Mouse (Mus musculus): ENCODE measurements around the gene Fsd1l.
A peak's percentile ranks its signal among the peaks of the same experiment; 100 is the strongest.
"Not testable (repeated sequence)": the region's sequence is repeated elsewhere in the genome, so short reads cannot be mapped to it uniquely, and the experiment has no call there.

The Fsd1l gene

GRCm38 (mm10) chr4:53628924-53629323 lies 2.3 kb upstream of the Fsd1l start:
- DNase-seq (ENCODE audit: low spot score) = no peak

DNA sequence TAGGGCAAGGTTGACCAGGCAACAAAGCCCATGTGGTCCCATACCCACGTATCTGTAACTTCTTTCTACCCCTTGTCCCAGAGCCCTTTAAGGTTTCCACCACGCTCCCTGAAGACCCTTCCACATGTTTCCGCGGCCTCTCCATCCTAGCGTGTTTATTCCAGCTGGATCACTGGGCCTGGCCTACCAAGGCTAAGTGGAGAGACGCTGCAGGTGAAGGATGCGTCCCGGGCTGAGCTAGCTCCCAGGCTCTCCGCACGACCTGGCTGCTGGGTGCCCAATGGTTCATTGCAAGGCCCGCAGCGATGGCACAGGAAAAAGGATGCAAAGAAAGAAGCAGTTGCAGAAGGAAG lies 332 bp upstream of the Fsd1l start:
- no peak for DNase-seq (ENCODE audit: low spot score)

GRCm38 (mm10) chr4:53632011-53632349 lies 709 bp downstream of the Fsd1l start:
- no peak for DNase-seq (ENCODE audit: low spot score)

DNA sequence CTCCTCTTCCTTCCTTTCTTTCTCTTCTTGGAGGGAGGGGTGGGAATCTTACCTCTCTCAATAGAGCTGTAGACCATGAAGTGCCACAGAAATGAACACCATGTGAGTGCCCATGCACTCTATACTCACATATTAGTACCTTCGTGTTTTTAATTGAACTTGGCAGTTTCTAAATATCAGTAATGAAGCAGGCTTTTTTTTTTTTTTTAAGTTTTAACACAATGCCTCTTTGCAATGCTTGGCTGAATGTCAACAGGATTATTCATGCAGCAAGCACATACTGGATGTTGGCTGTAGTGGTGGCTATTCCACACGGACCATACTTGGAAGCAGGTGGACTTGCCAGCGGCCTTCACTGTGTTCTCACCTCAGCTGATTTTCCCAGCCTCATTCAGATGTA lies 4.1 kb downstream of the Fsd1l start:
- no peak for DNase-seq (ENCODE audit: low spot score)

- DNase-seq (ENCODE audit: low spot score) = no peak
Measured at GRCm38 (mm10) chr4:53637269-53637909, 6.1 kb downstream of the Fsd1l start.

DNA sequence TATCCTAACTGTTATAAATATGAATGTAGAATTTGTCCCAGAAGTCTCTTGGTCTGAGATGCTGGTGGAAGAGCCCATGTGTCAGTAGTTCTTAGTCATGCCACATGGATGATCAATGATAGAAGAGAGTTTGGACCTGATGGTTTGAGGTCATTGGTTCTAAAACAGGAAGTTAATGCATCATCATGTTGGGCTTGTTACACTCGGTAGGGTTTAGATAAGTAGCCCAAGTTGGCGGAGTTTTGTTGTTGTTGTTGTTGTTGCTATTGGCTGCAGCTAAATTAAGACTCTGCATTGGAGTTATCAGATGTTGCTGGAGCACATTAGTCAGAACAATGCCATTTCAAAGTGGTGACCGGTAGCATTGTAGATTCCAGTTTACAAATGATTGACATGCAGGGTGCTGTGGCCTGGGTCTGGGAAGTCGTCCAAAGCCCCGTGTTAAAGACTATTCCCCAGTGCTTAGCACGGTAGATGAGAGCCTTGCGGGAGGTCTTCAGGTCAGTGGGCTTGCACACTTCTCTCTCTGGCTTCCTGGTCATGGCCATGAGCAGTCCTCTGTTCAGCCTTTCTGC lies 7.4 kb downstream of the Fsd1l start:
- no peak for DNase-seq (ENCODE audit: low spot score)

GRCm38 (mm10) chr4:53658029-53658428 lies 26.8 kb downstream of the Fsd1l start:
- DNase-seq (ENCODE audit: low spot score) = no peak

DNA sequence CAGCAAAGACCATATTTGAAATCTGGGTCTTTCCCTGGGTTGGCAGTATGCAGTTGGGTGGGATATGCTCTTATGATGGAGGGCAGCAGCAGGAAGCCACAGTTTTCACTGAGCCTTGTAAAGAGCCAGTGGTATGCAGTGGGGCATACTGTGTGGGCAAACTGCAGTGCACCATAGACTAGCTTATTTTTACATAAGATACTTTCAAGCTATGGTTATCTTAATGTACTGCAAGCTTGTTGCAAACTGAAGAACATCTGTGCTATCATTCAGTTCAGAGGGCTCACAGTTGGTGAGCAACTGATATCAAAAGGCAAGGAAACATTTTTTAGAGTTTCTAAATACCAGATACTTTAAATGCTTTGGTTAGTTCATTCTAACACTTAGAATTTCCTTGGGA lies 29.4 kb downstream of the Fsd1l start:
- no peak for DNase-seq (ENCODE audit: low spot score)

GRCm38 (mm10) chr4:53682092-53682491 lies 50.8 kb downstream of the Fsd1l start:
- no peak for DNase-seq (ENCODE audit: low spot score)

- no peak for DNase-seq (ENCODE audit: low spot score)
Measured at GRCm38 (mm10) chr4:53688965-53689364, 57.7 kb downstream of the Fsd1l start.

GRCm38 (mm10) chr4:53691418-53691817 lies 60.1 kb downstream of the Fsd1l start:
- no peak for DNase-seq (ENCODE audit: low spot score)

- not testable (repeated sequence) for DNase-seq (ENCODE audit: low spot score)
Measured at GRCm38 (mm10) chr4:53709166-53709565, 77.9 kb downstream of the Fsd1l start.

GRCm38 (mm10) chr4:53710021-53710420 lies 78.8 kb downstream of the Fsd1l start:
- DNase-seq (ENCODE audit: low spot score) = no peak

GRCm38 (mm10) chr4:53710555-53711328 lies 79.5 kb downstream of the Fsd1l start:
- no peak for DNase-seq (ENCODE audit: low spot score)

DNA sequence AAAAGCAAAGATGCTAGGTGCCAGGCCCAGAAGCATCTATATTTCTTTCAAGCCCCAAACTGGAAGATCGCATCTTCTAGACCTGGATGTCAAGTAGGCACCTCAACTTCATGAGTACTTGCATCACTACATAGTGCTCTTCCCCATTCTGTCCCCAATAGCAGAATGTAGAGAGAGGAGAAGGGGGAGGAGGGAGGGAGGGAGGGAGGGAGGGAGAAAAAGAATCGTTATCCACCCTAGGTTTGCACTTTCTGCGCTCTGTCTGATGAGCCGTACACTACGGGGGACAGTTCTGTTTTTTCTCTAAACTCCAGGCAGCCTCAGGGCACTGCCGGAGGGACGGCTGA lies 82.4 kb downstream of the Fsd1l start, which contains the start of gene Fktn:
Gene Fktn, plus strand, starts transcription at position 295 of the 347 bp plus-strand sequence.
- DNase-seq (ENCODE audit: low spot score) = no peak

DNA sequence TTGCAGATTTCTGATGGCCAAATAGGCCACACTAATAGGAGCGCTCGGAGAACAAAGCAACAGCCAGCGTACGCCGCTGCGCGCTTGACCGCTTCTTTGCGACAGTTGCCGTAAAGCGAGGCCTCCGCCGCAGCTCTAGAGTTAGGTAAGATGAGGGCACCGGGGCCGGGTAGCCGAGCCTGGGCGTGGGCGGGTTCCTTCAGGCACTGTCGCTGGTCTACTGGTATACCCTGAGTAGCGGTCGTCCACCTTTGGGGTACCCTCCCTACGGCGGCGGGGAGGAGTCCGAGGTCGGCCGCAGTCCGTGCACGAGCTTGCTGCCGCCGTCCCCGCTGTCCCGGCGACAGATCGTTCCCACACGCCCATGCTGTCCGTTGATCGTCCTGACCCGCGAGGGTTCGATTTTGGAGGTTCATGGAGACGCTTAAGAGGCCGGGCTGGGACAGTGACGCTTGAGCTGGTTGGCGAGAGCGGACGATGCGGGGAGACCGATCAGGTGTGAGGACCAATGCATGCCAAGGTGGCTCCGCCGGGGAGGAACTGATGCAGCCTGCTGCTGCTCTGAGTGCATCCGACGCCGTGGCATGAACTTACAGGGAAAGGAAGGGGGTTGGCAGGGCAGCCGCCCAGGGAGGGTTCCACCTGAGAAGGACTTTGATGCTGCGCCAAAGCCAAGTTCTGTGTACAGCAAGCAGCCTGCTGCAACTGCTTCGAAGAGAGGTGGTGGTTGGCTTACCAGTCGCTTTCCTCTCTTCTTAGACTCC lies 83.0 kb downstream of the Fsd1l start:
- DNase-seq (ENCODE audit: low spot score) = peak; percentile 76

GRCm38 (mm10) chr4:53715977-53716376 lies 84.7 kb downstream of the Fsd1l start:
- no peak for DNase-seq (ENCODE audit: low spot score)

DNA sequence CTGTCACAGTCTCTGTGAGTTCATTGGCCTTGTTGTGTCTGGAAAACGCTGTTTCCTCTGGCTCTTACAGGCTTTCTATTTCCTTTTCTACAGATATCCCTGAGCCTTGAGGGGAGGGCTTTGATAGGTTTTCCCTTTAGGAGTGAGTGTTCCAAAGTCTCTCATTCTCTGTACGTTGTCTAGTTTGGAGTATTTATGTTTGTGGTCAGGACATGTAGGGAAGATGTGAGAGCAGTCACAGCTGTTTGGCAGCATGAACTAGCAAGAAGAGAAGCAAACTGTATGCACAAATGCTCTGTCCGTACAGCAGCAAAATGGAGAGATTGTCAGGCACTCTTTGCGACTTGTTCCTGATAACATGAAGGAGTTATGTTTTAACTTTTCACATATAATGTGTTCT lies 86.3 kb downstream of the Fsd1l start:
- no peak for DNase-seq (ENCODE audit: low spot score)

- DNase-seq (ENCODE audit: low spot score) = no peak
Measured at GRCm38 (mm10) chr4:53718261-53718660, 87.0 kb downstream of the Fsd1l start.

GRCm38 (mm10) chr4:53722506-53722905 lies 91.2 kb downstream of the Fsd1l start:
- DNase-seq (ENCODE audit: low spot score) = no peak

GRCm38 (mm10) chr4:53726100-53726499 lies 94.8 kb downstream of the Fsd1l start:
- not testable (repeated sequence) for DNase-seq (ENCODE audit: low spot score)

- no peak for DNase-seq (ENCODE audit: low spot score)
Measured at GRCm38 (mm10) chr4:53728121-53728520, 96.8 kb downstream of the Fsd1l start.

Measured in ovary, postnatal 14 days (tissue).